Mouse (Mus musculus): ENCODE measurements around the gene Pcdh15. TPM values are rescaled to one million over a fixed set of nuclear protein-coding genes. Genes with fewer than 3 reads are reported as not detected.

Pcdh15 gene
- polyA plus RNA-seq, 1 experiment from 2014 or later: 1.3 TPM

- DNase-seq (ENCODE audit: low spot score): no peak
- Histone ChIP-seq H3K9me3 (ENCODE audit: control insufficient read depth, low read length) (no peaks in the 10 kb centered on the region), H3K36me3 (ENCODE audit: control insufficient read depth, insufficient read depth, low read length) (no peaks in the 10 kb centered on the region), H3K4me2 (no peak overlapping the region), H3K4me3 (ENCODE audit: low read depth, low read length) (no peak overlapping the region), H3K9ac (ENCODE audit: low read depth, low read length) (no peak overlapping the region), H3K4me1 (replicated peaks; ENCODE audit: control insufficient read depth, insufficient read depth, low read length) (no peaks in the 10 kb centered on the region), H3K27me3 (replicated peaks; ENCODE audit: control insufficient read depth, insufficient read depth, low read length) (peaks cover 30% of the 10 kb centered on the region), H3K27ac (ENCODE audit: low read depth, low read length) (no peak overlapping the region)
- WGBS: 63% methylated on average over 13 of the region's 13 CpGs
- ATAC-seq (replicated peaks; ENCODE audit: low FRiP score): no peak
Observed at GRCm38 (mm10) chr10:73103383-73103994, 4.3 kb downstream of the Pcdh15 start.

DNA sequence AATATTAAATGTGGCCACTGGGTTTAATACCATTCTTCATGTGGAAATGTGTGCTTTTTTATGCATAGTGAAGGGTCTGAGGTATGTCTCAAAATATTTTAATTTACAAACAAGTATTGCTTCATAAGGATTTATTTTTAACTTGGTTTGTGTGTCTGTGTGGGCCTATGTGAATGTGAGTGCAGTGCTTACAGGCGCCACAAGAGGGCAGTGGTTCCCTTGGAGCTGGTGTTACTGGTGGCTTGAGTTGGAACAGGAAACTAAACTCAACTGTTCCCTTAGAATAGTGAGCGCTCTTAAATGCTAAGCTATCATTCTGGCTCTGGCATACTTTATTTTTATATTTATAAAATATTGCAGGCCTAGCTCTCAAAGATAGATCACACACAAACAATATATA, 6.8 kb downstream of the Pcdh15 start:
- no peaks in the 10 kb centered on the region for H3K4me1 ChIP-seq (replicated peaks; ENCODE audit: control insufficient read depth, insufficient read depth, low read length)
- H3K27me3 ChIP-seq (replicated peaks; ENCODE audit: control insufficient read depth, insufficient read depth, low read length): peaks cover 8% of the 10 kb centered on the region
- no peak for ATAC-seq (replicated peaks; ENCODE audit: low FRiP score)
- WGBS: 41% methylated on average over 2 of the region's 2 CpGs
- H3K9me3 ChIP-seq (ENCODE audit: control insufficient read depth, low read length): no peaks in the 10 kb centered on the region
- no peak overlapping the region for H3K4me3 ChIP-seq (ENCODE audit: low read depth, low read length)
- no peak for DNase-seq (ENCODE audit: low spot score)
- no peak overlapping the region for H3K4me2 ChIP-seq
- H3K9ac ChIP-seq (ENCODE audit: low read depth, low read length): no peak overlapping the region
- no peak overlapping the region for H3K27ac ChIP-seq (ENCODE audit: low read depth, low read length)
- H3K36me3 ChIP-seq (ENCODE audit: control insufficient read depth, insufficient read depth, low read length): no peaks in the 10 kb centered on the region

DNA sequence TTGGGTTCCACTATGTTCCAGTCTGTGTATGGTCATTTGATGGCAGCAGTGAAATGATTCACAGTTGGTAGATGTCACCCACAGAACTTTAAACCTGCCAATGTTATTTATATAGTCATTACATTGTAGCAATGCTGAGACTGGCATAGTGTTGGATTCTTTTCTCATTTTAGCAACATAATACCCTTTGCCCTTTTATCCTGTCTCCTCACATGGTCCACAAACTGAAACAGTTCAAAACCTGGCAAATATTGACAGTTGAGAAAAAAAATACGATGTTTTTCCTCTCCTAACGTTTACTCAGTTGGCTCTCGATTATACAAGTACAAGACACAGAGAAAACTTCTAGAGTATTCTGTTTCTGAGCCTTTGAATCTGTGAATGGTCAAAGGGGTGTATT, 38.8 kb downstream of the Pcdh15 start:
- ATAC-seq (replicated peaks; ENCODE audit: low FRiP score) (no peak), DNase-seq (ENCODE audit: low spot score) (no peak)
- 60% methylated on average over 3 of the region's 3 CpGs for WGBS

GRCm38 (mm10) chr10:73147543-73147942, 48.4 kb downstream of the Pcdh15 start:
- Histone ChIP-seq H3K9ac (ENCODE audit: low read depth, low read length) (no peak overlapping the region), H3K27ac (ENCODE audit: low read depth, low read length) (no peak overlapping the region), H3K27me3 (replicated peaks; ENCODE audit: control insufficient read depth, insufficient read depth, low read length) (no peaks in the 10 kb centered on the region), H3K4me3 (ENCODE audit: low read depth, low read length) (no peak overlapping the region), H3K4me2 (no peak overlapping the region), H3K9me3 (ENCODE audit: control insufficient read depth, low read length) (no peaks in the 10 kb centered on the region), H3K36me3 (ENCODE audit: control insufficient read depth, insufficient read depth, low read length) (no peaks in the 10 kb centered on the region), H3K4me1 (replicated peaks; ENCODE audit: control insufficient read depth, insufficient read depth, low read length) (no peaks in the 10 kb centered on the region)
- no peak for ATAC-seq (replicated peaks; ENCODE audit: low FRiP score)
- DNase-seq (ENCODE audit: low spot score): no peak

More for the DNA sequence above, 38.8 kb downstream of the Pcdh15 start:
- H3K4me2 ChIP-seq: no peak overlapping the region
- H3K27ac ChIP-seq (ENCODE audit: low read depth, low read length): no peak overlapping the region
- no peaks in the 10 kb centered on the region for H3K27me3 ChIP-seq (replicated peaks; ENCODE audit: control insufficient read depth, insufficient read depth, low read length)
- no peak overlapping the region for H3K9ac ChIP-seq (ENCODE audit: low read depth, low read length)
- no peaks in the 10 kb centered on the region for H3K9me3 ChIP-seq (ENCODE audit: control insufficient read depth, low read length)
- no peak overlapping the region for H3K4me3 ChIP-seq (ENCODE audit: low read depth, low read length)
- H3K36me3 ChIP-seq (ENCODE audit: control insufficient read depth, insufficient read depth, low read length): no peaks in the 10 kb centered on the region
- H3K4me1 ChIP-seq (replicated peaks; ENCODE audit: control insufficient read depth, insufficient read depth, low read length): no peaks in the 10 kb centered on the region

DNA sequence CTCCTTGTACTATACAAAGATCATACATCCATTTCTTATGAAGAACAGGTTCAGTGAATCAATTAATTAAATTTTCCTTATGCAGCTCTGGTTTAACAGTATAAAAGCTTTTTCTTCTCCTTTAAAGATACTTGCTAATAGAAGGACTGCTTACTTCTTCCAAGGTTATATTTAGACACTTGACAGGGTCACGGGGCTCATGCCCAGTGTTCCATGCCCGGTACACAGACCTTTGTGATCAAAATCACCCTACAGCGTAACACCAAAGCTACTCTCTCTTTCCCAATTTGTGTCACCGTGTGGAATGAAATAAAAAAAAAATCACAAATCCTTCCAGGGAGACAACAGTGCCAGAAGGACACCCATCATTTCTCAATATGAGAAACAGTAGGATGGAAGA, 48.8 kb downstream of the Pcdh15 start:
- Histone ChIP-seq H3K4me1 (replicated peaks; ENCODE audit: control insufficient read depth, insufficient read depth, low read length) (no peaks in the 10 kb centered on the region), H3K9me3 (ENCODE audit: control insufficient read depth, low read length) (no peaks in the 10 kb centered on the region), H3K27me3 (replicated peaks; ENCODE audit: control insufficient read depth, insufficient read depth, low read length) (no peaks in the 10 kb centered on the region), H3K4me2 (no peak overlapping the region), H3K27ac (ENCODE audit: low read depth, low read length) (no peak overlapping the region), H3K4me3 (ENCODE audit: low read depth, low read length) (no peak overlapping the region), H3K9ac (ENCODE audit: low read depth, low read length) (no peak overlapping the region), H3K36me3 (ENCODE audit: control insufficient read depth, insufficient read depth, low read length) (no peaks in the 10 kb centered on the region)
- DNase-seq (ENCODE audit: low spot score) (no peak), ATAC-seq (replicated peaks; ENCODE audit: low FRiP score) (no peak)
- 69% methylated on average over 4 of the region's 4 CpGs for WGBS

DNA sequence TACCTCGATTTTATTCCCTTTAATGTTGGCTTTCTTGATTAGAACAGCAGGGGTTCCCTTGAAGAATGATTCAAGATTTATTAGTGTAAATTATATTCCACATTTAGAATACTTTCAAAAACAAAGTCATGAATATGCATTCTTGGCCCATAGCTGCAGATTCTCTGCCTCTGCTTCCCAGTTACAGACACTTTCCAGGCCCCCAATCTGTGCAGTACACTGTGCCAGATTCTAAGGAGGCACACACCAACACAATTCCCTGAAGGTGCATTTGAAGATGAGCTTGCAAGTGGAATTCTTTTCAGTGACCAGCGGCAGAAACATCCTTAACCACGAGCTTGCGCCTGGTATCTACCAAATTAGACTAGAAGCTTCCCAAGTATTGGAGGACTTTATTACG, 55.4 kb downstream of the Pcdh15 start:
- DNase-seq (ENCODE audit: low spot score): no peak
- no peaks in the 10 kb centered on the region for H3K36me3 ChIP-seq (ENCODE audit: control insufficient read depth, insufficient read depth, low read length)
- H3K27me3 ChIP-seq (replicated peaks; ENCODE audit: control insufficient read depth, insufficient read depth, low read length): no peaks in the 10 kb centered on the region
- 81% methylated on average over 5 of the region's 5 CpGs for WGBS
- H3K4me1 ChIP-seq (replicated peaks; ENCODE audit: control insufficient read depth, insufficient read depth, low read length): no peaks in the 10 kb centered on the region
- no peak overlapping the region for H3K27ac ChIP-seq (ENCODE audit: low read depth, low read length)
- no peak for ATAC-seq (replicated peaks; ENCODE audit: low FRiP score)
- no peak overlapping the region for H3K4me2 ChIP-seq
- H3K4me3 ChIP-seq (ENCODE audit: low read depth, low read length): no peak overlapping the region
- no peak overlapping the region for H3K9ac ChIP-seq (ENCODE audit: low read depth, low read length)
- H3K9me3 ChIP-seq (ENCODE audit: control insufficient read depth, low read length): no peaks in the 10 kb centered on the region

GRCm38 (mm10) chr10:73161757-73162156, 62.6 kb downstream of the Pcdh15 start:
- no peak overlapping the region for H3K4me3 ChIP-seq (ENCODE audit: low read depth, low read length)
- no peak overlapping the region for H3K4me2 ChIP-seq
- H3K36me3 ChIP-seq (ENCODE audit: control insufficient read depth, insufficient read depth, low read length): no peaks in the 10 kb centered on the region
- no peak overlapping the region for H3K9ac ChIP-seq (ENCODE audit: low read depth, low read length)
- ATAC-seq (replicated peaks; ENCODE audit: low FRiP score): no peak
- no peaks in the 10 kb centered on the region for H3K4me1 ChIP-seq (replicated peaks; ENCODE audit: control insufficient read depth, insufficient read depth, low read length)
- WGBS: 71% methylated on average over 1 of the region's 1 CpGs
- H3K9me3 ChIP-seq (ENCODE audit: control insufficient read depth, low read length): no peaks in the 10 kb centered on the region
- no peak for DNase-seq (ENCODE audit: low spot score)
- H3K27me3 ChIP-seq (replicated peaks; ENCODE audit: control insufficient read depth, insufficient read depth, low read length): no peaks in the 10 kb centered on the region
- no peak overlapping the region for H3K27ac ChIP-seq (ENCODE audit: low read depth, low read length)

- DNase-seq (ENCODE audit: low spot score) (no peak), ATAC-seq (replicated peaks; ENCODE audit: low FRiP score) (no peak)
- Histone ChIP-seq H3K36me3 (ENCODE audit: control insufficient read depth, insufficient read depth, low read length) (no peaks in the 10 kb centered on the region), H3K9me3 (ENCODE audit: control insufficient read depth, low read length) (no peaks in the 10 kb centered on the region), H3K9ac (ENCODE audit: low read depth, low read length) (no peak overlapping the region), H3K4me2 (no peak overlapping the region), H3K27ac (ENCODE audit: low read depth, low read length) (no peak overlapping the region), H3K27me3 (replicated peaks; ENCODE audit: control insufficient read depth, insufficient read depth, low read length) (no peaks in the 10 kb centered on the region), H3K4me3 (ENCODE audit: low read depth, low read length) (no peak overlapping the region), H3K4me1 (replicated peaks; ENCODE audit: control insufficient read depth, insufficient read depth, low read length) (no peaks in the 10 kb centered on the region)
- WGBS: 56% methylated on average over 2 of the region's 2 CpGs
Observed at GRCm38 (mm10) chr10:73216001-73216400, 116.9 kb downstream of the Pcdh15 start.

GRCm38 (mm10) chr10:73242294-73242693, 143.2 kb downstream of the Pcdh15 start:
- no peak overlapping the region for H3K9ac ChIP-seq (ENCODE audit: low read depth, low read length)
- H3K4me2 ChIP-seq: no peak overlapping the region
- H3K27me3 ChIP-seq (replicated peaks; ENCODE audit: control insufficient read depth, insufficient read depth, low read length): no peaks in the 10 kb centered on the region
- ATAC-seq (replicated peaks; ENCODE audit: low FRiP score) (no peak), DNase-seq (ENCODE audit: low spot score) (no peak)
- no peaks in the 10 kb centered on the region for H3K36me3 ChIP-seq (ENCODE audit: control insufficient read depth, insufficient read depth, low read length)
- H3K4me1 ChIP-seq (replicated peaks; ENCODE audit: control insufficient read depth, insufficient read depth, low read length): no peaks in the 10 kb centered on the region
- H3K4me3 ChIP-seq (ENCODE audit: low read depth, low read length): no peak overlapping the region
- H3K27ac ChIP-seq (ENCODE audit: low read depth, low read length): no peak overlapping the region
- WGBS: 73% methylated on average over 5 of the region's 5 CpGs
- H3K9me3 ChIP-seq (ENCODE audit: control insufficient read depth, low read length): no peaks in the 10 kb centered on the region

All from liver, embryonic 11.5 days (tissue).